Mouse (Mus musculus): ENCODE data around the gene Fbxw8.

- TF ChIP-seq CTCF (IDR thresholded peaks at IDR 0.05; ENCODE audit: low read depth, low read length) (no peak), EP300 (IDR thresholded peaks at IDR 0.05; ENCODE audit: insufficient read depth, low read depth, low read length) (no peak), POLR2A (IDR thresholded peaks at IDR 0.05; ENCODE audit: insufficient read depth, low read length) (no peak)
Measured at GRCm38 (mm10) chr5:118096317-118096716, 58.9 kb downstream of the Fbxw8 start.
